Mouse (Mus musculus): ENCODE data around the gene Ptprd. TPM values are rescaled to one million over a fixed set of nuclear protein-coding genes. Genes with fewer than 3 reads are reported as not detected.

Ptprd gene
- polyA plus RNA-seq, 1 experiment from 2014 or later: 112 TPM

GRCm38 (mm10) chr4:76616614-76617013 is 1595.1 kb downstream of the Ptprd start:
- no peaks in the 10 kb centered on the region for H3K4me1 ChIP-seq (replicated peaks; ENCODE audit: control insufficient read depth, insufficient read depth, low read length)
- no peak overlapping the region for H3K27ac ChIP-seq
- H3K9ac ChIP-seq: no peak overlapping the region
- WGBS: 89% methylated on average over 6 of the region's 6 CpGs
- no peak overlapping the region for H3K4me2 ChIP-seq (replicated peaks)
- no peaks in the 10 kb centered on the region for H3K27me3 ChIP-seq (ENCODE audit: control insufficient read depth, insufficient read depth, low read length)
- no peaks in the 10 kb centered on the region for H3K36me3 ChIP-seq (replicated peaks; ENCODE audit: control insufficient read depth, insufficient read depth)
- no peaks in the 10 kb centered on the region for H3K9me3 ChIP-seq (ENCODE audit: control insufficient read depth, low read length)
- DNase-seq (ENCODE audit: low spot score) (no peak), ATAC-seq (ENCODE audit: low FRiP score) (no peak)
- no peak overlapping the region for H3K4me3 ChIP-seq (replicated peaks; ENCODE audit: low read length)

GRCm38 (mm10) chr4:76608246-76608645 is 1603.5 kb downstream of the Ptprd start:
- H3K9ac ChIP-seq: no peak overlapping the region
- H3K9me3 ChIP-seq (ENCODE audit: control insufficient read depth, low read length): no peaks in the 10 kb centered on the region
- H3K4me1 ChIP-seq (replicated peaks; ENCODE audit: control insufficient read depth, insufficient read depth, low read length): no peaks in the 10 kb centered on the region
- H3K27me3 ChIP-seq (ENCODE audit: control insufficient read depth, insufficient read depth, low read length): no peaks in the 10 kb centered on the region
- ATAC-seq (ENCODE audit: low FRiP score) (no peak), DNase-seq (ENCODE audit: low spot score) (no peak)
- H3K36me3 ChIP-seq (replicated peaks; ENCODE audit: control insufficient read depth, insufficient read depth): no peaks in the 10 kb centered on the region
- 49% methylated on average over 7 of the region's 7 CpGs for WGBS
- no peak overlapping the region for H3K4me2 ChIP-seq (replicated peaks)
- H3K27ac ChIP-seq: no peak overlapping the region
- H3K4me3 ChIP-seq (replicated peaks; ENCODE audit: low read length): no peak overlapping the region

- ATAC-seq (ENCODE audit: low FRiP score): no peak
- no peaks in the 10 kb centered on the region for H3K4me1 ChIP-seq (replicated peaks; ENCODE audit: control insufficient read depth, insufficient read depth, low read length)
- no peak overlapping the region for H3K4me2 ChIP-seq (replicated peaks)
- WGBS: 77% methylated on average over 2 of the region's 2 CpGs
- no peaks in the 10 kb centered on the region for H3K27me3 ChIP-seq (ENCODE audit: control insufficient read depth, insufficient read depth, low read length)
- DNase-seq (ENCODE audit: low spot score): no peak
- no peaks in the 10 kb centered on the region for H3K36me3 ChIP-seq (replicated peaks; ENCODE audit: control insufficient read depth, insufficient read depth)
- H3K4me3 ChIP-seq (replicated peaks; ENCODE audit: low read length): no peak overlapping the region
- no peaks in the 10 kb centered on the region for H3K9me3 ChIP-seq (ENCODE audit: control insufficient read depth, low read length)
- H3K27ac ChIP-seq: no peak overlapping the region
- no peak overlapping the region for H3K9ac ChIP-seq
Observed at GRCm38 (mm10) chr4:76606808-76607207, 1605.0 kb downstream of the Ptprd start.

GRCm38 (mm10) chr4:76590722-76591121 is 1621.0 kb downstream of the Ptprd start:
- 96% methylated on average over 1 of the region's 1 CpGs for WGBS

GRCm38 (mm10) chr4:76583025-76583424 is 1628.7 kb downstream of the Ptprd start:
- ATAC-seq (ENCODE audit: low FRiP score) (no peak), DNase-seq (ENCODE audit: low spot score) (no peak)
- Histone ChIP-seq H3K27ac (no peak overlapping the region), H3K4me3 (replicated peaks; ENCODE audit: low read length) (no peak overlapping the region), H3K9me3 (ENCODE audit: control insufficient read depth, low read length) (no peaks in the 10 kb centered on the region), H3K4me2 (replicated peaks) (no peak overlapping the region), H3K9ac (no peak overlapping the region), H3K36me3 (replicated peaks; ENCODE audit: control insufficient read depth, insufficient read depth) (no peaks in the 10 kb centered on the region), H3K27me3 (ENCODE audit: control insufficient read depth, insufficient read depth, low read length) (no peaks in the 10 kb centered on the region), H3K4me1 (replicated peaks; ENCODE audit: control insufficient read depth, insufficient read depth, low read length) (no peaks in the 10 kb centered on the region)
- 83% methylated on average over 3 of the region's 3 CpGs for WGBS

More at GRCm38 (mm10) chr4:76590722-76591121, 1621.0 kb downstream of the Ptprd start:
- H3K27ac ChIP-seq: no peak overlapping the region
- H3K9me3 ChIP-seq (ENCODE audit: control insufficient read depth, low read length): no peaks in the 10 kb centered on the region
- DNase-seq (ENCODE audit: low spot score) (no peak), ATAC-seq (ENCODE audit: low FRiP score) (no peak)
- H3K36me3 ChIP-seq (replicated peaks; ENCODE audit: control insufficient read depth, insufficient read depth): no peaks in the 10 kb centered on the region
- H3K4me1 ChIP-seq (replicated peaks; ENCODE audit: control insufficient read depth, insufficient read depth, low read length): no peaks in the 10 kb centered on the region
- no peak overlapping the region for H3K4me2 ChIP-seq (replicated peaks)
- H3K9ac ChIP-seq: no peak overlapping the region
- no peak overlapping the region for H3K4me3 ChIP-seq (replicated peaks; ENCODE audit: low read length)
- no peaks in the 10 kb centered on the region for H3K27me3 ChIP-seq (ENCODE audit: control insufficient read depth, insufficient read depth, low read length)

- no peak overlapping the region for H3K4me2 ChIP-seq (replicated peaks)
- no peaks in the 10 kb centered on the region for H3K36me3 ChIP-seq (replicated peaks; ENCODE audit: control insufficient read depth, insufficient read depth)
- H3K4me3 ChIP-seq (replicated peaks; ENCODE audit: low read length): no peak overlapping the region
- ATAC-seq (ENCODE audit: low FRiP score) (no peak), DNase-seq (ENCODE audit: low spot score) (no peak)
- H3K9ac ChIP-seq: no peak overlapping the region
- no peaks in the 10 kb centered on the region for H3K9me3 ChIP-seq (ENCODE audit: control insufficient read depth, low read length)
- H3K4me1 ChIP-seq (replicated peaks; ENCODE audit: control insufficient read depth, insufficient read depth, low read length): no peaks in the 10 kb centered on the region
- no peak overlapping the region for H3K27ac ChIP-seq
- no peaks in the 10 kb centered on the region for H3K27me3 ChIP-seq (ENCODE audit: control insufficient read depth, insufficient read depth, low read length)
Observed at GRCm38 (mm10) chr4:76566006-76566405, 1645.8 kb downstream of the Ptprd start.

- Histone ChIP-seq H3K27ac (no peak overlapping the region), H3K36me3 (replicated peaks; ENCODE audit: control insufficient read depth, insufficient read depth) (no peaks in the 10 kb centered on the region), H3K4me2 (replicated peaks) (no peak overlapping the region), H3K4me1 (replicated peaks; ENCODE audit: control insufficient read depth, insufficient read depth, low read length) (no peaks in the 10 kb centered on the region), H3K9ac (no peak overlapping the region), H3K9me3 (ENCODE audit: control insufficient read depth, low read length) (no peaks in the 10 kb centered on the region), H3K4me3 (replicated peaks; ENCODE audit: low read length) (no peak overlapping the region), H3K27me3 (ENCODE audit: control insufficient read depth, insufficient read depth, low read length) (no peaks in the 10 kb centered on the region)
- WGBS: 76% methylated on average over 2 of the region's 2 CpGs
- ATAC-seq (ENCODE audit: low FRiP score) (no peak), DNase-seq (ENCODE audit: low spot score) (no peak)
Observed at GRCm38 (mm10) chr4:76541769-76542168, 1670.0 kb downstream of the Ptprd start.

GRCm38 (mm10) chr4:76532926-76533325 is 1678.8 kb downstream of the Ptprd start:
- no peak for ATAC-seq (ENCODE audit: low FRiP score)
- no peak overlapping the region for H3K27ac ChIP-seq
- H3K4me3 ChIP-seq (replicated peaks; ENCODE audit: low read length): no peak overlapping the region
- H3K9ac ChIP-seq: no peak overlapping the region
- no peaks in the 10 kb centered on the region for H3K27me3 ChIP-seq (ENCODE audit: control insufficient read depth, insufficient read depth, low read length)
- no peak overlapping the region for H3K4me2 ChIP-seq (replicated peaks)
- no peaks in the 10 kb centered on the region for H3K4me1 ChIP-seq (replicated peaks; ENCODE audit: control insufficient read depth, insufficient read depth, low read length)
- DNase-seq (ENCODE audit: low spot score): no peak
- peaks cover 7% of the 10 kb centered on the region; the same call in 1 of the 2 replicates for H3K9me3 ChIP-seq (ENCODE audit: control insufficient read depth, low read length)
- 94% methylated on average over 1 of the region's 1 CpGs for WGBS
- no peaks in the 10 kb centered on the region for H3K36me3 ChIP-seq (replicated peaks; ENCODE audit: control insufficient read depth, insufficient read depth)

GRCm38 (mm10) chr4:76525281-76525680 is 1686.5 kb downstream of the Ptprd start:
- Histone ChIP-seq H3K36me3 (replicated peaks; ENCODE audit: control insufficient read depth, insufficient read depth) (no peaks in the 10 kb centered on the region), H3K27ac (no peak overlapping the region), H3K27me3 (ENCODE audit: control insufficient read depth, insufficient read depth, low read length) (no peaks in the 10 kb centered on the region), H3K4me2 (replicated peaks) (no peak overlapping the region), H3K9me3 (ENCODE audit: control insufficient read depth, low read length) (peaks cover 7% of the 10 kb centered on the region; the same call in 1 of the 2 replicates), H3K9ac (no peak overlapping the region), H3K4me1 (replicated peaks; ENCODE audit: control insufficient read depth, insufficient read depth, low read length) (no peaks in the 10 kb centered on the region), H3K4me3 (replicated peaks; ENCODE audit: low read length) (no peak overlapping the region)
- ATAC-seq (ENCODE audit: low FRiP score): no peak
- no peak for DNase-seq (ENCODE audit: low spot score)
- WGBS: 82% methylated on average over 3 of the region's 3 CpGs

GRCm38 (mm10) chr4:76503279-76503601 is 1708.5 kb downstream of the Ptprd start:
- Histone ChIP-seq H3K9me3 (ENCODE audit: control insufficient read depth, low read length) (no peaks in the 10 kb centered on the region), H3K4me2 (replicated peaks) (no peak overlapping the region), H3K4me1 (replicated peaks; ENCODE audit: control insufficient read depth, insufficient read depth, low read length) (no peaks in the 10 kb centered on the region), H3K4me3 (replicated peaks; ENCODE audit: low read length) (no peak overlapping the region), H3K27me3 (ENCODE audit: control insufficient read depth, insufficient read depth, low read length) (no peaks in the 10 kb centered on the region), H3K27ac (no peak overlapping the region), H3K9ac (no peak overlapping the region), H3K36me3 (replicated peaks; ENCODE audit: control insufficient read depth, insufficient read depth) (no peaks in the 10 kb centered on the region)
- 25% methylated on average over 3 of the region's 3 CpGs for WGBS
- no peak for DNase-seq (ENCODE audit: low spot score)
- no peak for ATAC-seq (ENCODE audit: low FRiP score)

Measured in hindbrain, embryonic 14.5 days (tissue).